Mouse (Mus musculus) kidney, embryonic 16.5 days (tissue): ENCODE data around the gene Arrb1. TPM values are rescaled to one million over a fixed set of nuclear protein-coding genes. Genes with fewer than 3 reads are reported as not detected.

Experiments used
- ATAC-seq: fragments of 200-750 bp; cut with Nextera tagmentation; 2 replicates; pipeline ENCODE4 v1.8.0; 2017; ENCODE audit warnings: moderate TSS enrichment; ENCODE audit not compliant: low FRiP score, low TSS enrichment
- H3K27ac ChIP-seq: fragments of 300-500 bp; sonication (generic); 2 replicates; pipeline ENCODE4 v1.5.1; 2014; ENCODE audit warnings: low read length
- H3K27me3 ChIP-seq: fragments of 300-500 bp; sonication (generic); 2 replicates; pipeline ENCODE4 v1.6.1; 2014; ENCODE audit warnings: low read length, control low read depth, mixed read lengths; ENCODE audit not compliant: insufficient read depth
- H3K36me3 ChIP-seq: fragments of 300-500 bp; sonication (generic); 2 replicates; pipeline ENCODE4 v1.6.1; 2014; ENCODE audit warnings: low read length, control low read depth, mixed read lengths; ENCODE audit not compliant: insufficient read depth
- H3K4me1 ChIP-seq: fragments of 300-500 bp; sonication (generic); 2 replicates; pipeline ENCODE4 v1.6.1; 2014; ENCODE audit warnings: low read length, control low read depth, mixed read lengths; ENCODE audit not compliant: insufficient read depth
- H3K4me2 ChIP-seq: fragments of 300-500 bp; sonication (generic); replicated peaks from 2 replicates; pipeline ENCODE4 v1.6.1; 2014; ENCODE audit warnings: low read depth, low read length
- H3K4me3 ChIP-seq: fragments of 300-500 bp; sonication (generic); 2 replicates; pipeline ENCODE4 v1.5.1; 2014; ENCODE audit warnings: mild to moderate bottlenecking, low read length
- H3K9ac ChIP-seq: fragments of 300-500 bp; sonication (generic); replicated peaks from 2 replicates; pipeline ENCODE4 v1.6.1; 2014; ENCODE audit warnings: low read length
- H3K9me3 ChIP-seq: fragments of 300-500 bp; sonication (generic); 2 replicates; pipeline ENCODE4 v1.6.1; 2016; ENCODE audit warnings: low read length, control low read depth
- WGBS: fragments of 180-500 bp; shearing (Covaris S2); extraction: QIAGEN DNeasy Blood & Tissue Kit; methylation state at CpG from one replicate; pipeline ENCODE4 v1.1.7; 2014; 5-methylcytosine and 5-hydroxymethylcytosine counted together
- polyA plus RNA-seq: library from polyadenylated mRNA; unstranded; fragments of >200 nt; fragmentation: Nextera tagmentation; extraction: Ambion mirVana; gene quantifications from 2 replicates; pipeline ENCODE4 v1.2.1, GENCODE M21; 2015

Gene Arrb1
- polyA plus RNA-seq, 1 experiment from 2014 or later, result 11.4 TPM

DNA sequence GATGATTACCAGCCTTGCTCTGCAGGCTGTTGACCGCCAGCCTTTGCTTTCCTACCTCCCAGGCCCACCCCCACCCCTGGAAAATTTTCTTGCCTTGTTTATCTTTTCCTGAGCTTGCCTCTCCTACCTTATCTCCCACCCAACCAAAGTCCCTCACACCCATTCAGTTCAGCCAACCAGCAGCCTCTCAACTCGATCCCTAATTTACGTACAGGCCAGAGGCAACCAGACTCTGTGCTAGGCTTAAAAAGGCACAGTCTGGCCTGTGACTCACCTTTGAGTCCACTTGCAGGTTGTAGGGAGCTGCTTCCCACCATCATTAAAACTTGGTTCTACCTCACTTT lies 18.5 kb upstream of the Arrb1 start:
- Histone ChIP-seq H3K9ac (no peak overlapping the region), H3K27me3 (no peaks in the 10 kb centered on the region), H3K36me3 (no peaks in the 10 kb centered on the region), H3K4me2 (no peak overlapping the region), H3K27ac (no peak overlapping the region), H3K9me3 (no peaks in the 10 kb centered on the region), H3K4me3 (no peak overlapping the region), H3K4me1 (no peaks in the 10 kb centered on the region; the same call in 1 of the 2 replicates)
- 73% methylated on average over 3 of the region's 3 CpGs for WGBS
- ATAC-seq, result no peak

- H3K4me3 ChIP-seq, result no peak overlapping the region
- H3K9ac ChIP-seq, result no peak overlapping the region
- H3K4me1 ChIP-seq, result peaks cover 7% of the 10 kb centered on the region; the same call in 1 of the 2 replicates
- no peak for ATAC-seq
- H3K9me3 ChIP-seq, result no peaks in the 10 kb centered on the region
- H3K27me3 ChIP-seq, result no peaks in the 10 kb centered on the region
- no peak overlapping the region for H3K4me2 ChIP-seq
- no peaks in the 10 kb centered on the region for H3K36me3 ChIP-seq
- 48% methylated on average over 4 of the region's 4 CpGs for WGBS
- peak overlapping the region; percentile 9; the same call in 1 of the 2 replicates for H3K27ac ChIP-seq
Observed at GRCm38 (mm10) chr7:99518954-99519644, 16.2 kb upstream of the Arrb1 start.

DNA sequence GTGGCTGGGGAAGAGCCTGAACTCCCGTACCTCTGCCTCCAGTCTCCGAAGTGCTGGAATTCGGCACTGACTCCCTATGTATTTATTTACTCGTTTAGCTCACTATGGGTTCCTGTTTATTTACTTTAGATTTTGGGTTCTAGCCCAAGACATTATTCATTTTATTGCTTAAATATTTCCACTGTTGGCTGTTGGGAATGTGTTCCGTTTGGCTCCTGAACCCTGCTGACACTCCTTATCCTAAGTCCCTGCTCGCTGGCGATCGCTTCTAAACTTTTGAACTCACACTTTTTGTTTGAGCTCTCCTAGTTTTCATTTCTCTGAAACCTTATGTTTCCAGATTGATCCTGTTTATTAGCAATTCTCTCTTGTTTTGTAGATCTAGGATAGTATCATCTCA lies 12.1 kb upstream of the Arrb1 start:
- Histone ChIP-seq H3K4me2 (no peak overlapping the region), H3K36me3 (no peaks in the 10 kb centered on the region), H3K27ac (no peak overlapping the region), H3K27me3 (no peaks in the 10 kb centered on the region), H3K9ac (no peak overlapping the region), H3K9me3 (no peaks in the 10 kb centered on the region), H3K4me1 (peaks cover 7% of the 10 kb centered on the region; the same call in 1 of the 2 replicates), H3K4me3 (no peak overlapping the region)
- no peak for ATAC-seq
- WGBS, result 53% methylated on average over 8 of the region's 8 CpGs

DNA sequence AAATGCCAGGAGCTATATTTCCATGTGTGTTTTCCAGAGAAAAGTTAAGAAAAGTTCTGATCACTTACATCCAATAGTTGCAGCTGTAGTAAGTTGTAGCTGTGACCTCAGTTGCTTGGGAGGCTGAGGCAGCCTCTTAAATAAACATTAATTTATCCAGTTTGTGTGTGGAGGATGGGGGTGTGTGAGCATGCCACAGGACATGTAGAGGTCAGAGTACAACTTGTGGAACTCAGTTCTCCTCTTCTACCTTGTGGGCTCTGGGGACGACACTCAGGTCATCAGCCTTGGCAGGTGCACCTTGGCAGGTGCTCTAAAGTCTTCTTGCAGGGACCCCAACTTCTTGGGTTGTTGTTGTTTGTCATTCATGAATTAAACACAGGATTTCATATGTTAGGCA lies 11.4 kb upstream of the Arrb1 start:
- 64% methylated on average over 1 of the region's 1 CpGs for WGBS
- H3K27ac ChIP-seq, result peak overlapping the region; percentile 32; the same call in 1 of the 2 replicates
- H3K4me3 ChIP-seq, result no peak overlapping the region

GRCm38 (mm10) chr7:99528547-99528946 lies 6.7 kb upstream of the Arrb1 start:
- no peak overlapping the region for H3K4me3 ChIP-seq
- H3K27ac ChIP-seq, result no peak overlapping the region
- no peak for ATAC-seq
- H3K27me3 ChIP-seq, result no peaks in the 10 kb centered on the region
- 32% methylated on average over 2 of the region's 2 CpGs for WGBS
- H3K9ac ChIP-seq, result no peak overlapping the region
- H3K36me3 ChIP-seq, result no peaks in the 10 kb centered on the region
- H3K9me3 ChIP-seq, result no peaks in the 10 kb centered on the region
- H3K4me2 ChIP-seq, result no peak overlapping the region
- peaks cover 24% of the 10 kb centered on the region for H3K4me1 ChIP-seq

More for the DNA sequence above, 11.4 kb upstream of the Arrb1 start:
- Histone ChIP-seq H3K9me3 (no peaks in the 10 kb centered on the region), H3K36me3 (no peaks in the 10 kb centered on the region), H3K4me2 (no peak overlapping the region), H3K27me3 (no peaks in the 10 kb centered on the region), H3K4me1 (peaks cover 8% of the 10 kb centered on the region; the same call in 1 of the 2 replicates), H3K9ac (no peak overlapping the region)
- no peak for ATAC-seq

GRCm38 (mm10) chr7:99529410-99529809 lies 5.9 kb upstream of the Arrb1 start:
- H3K4me1 ChIP-seq, result peaks cover 20% of the 10 kb centered on the region
- H3K36me3 ChIP-seq, result no peaks in the 10 kb centered on the region
- no peaks in the 10 kb centered on the region for H3K9me3 ChIP-seq
- no peak for ATAC-seq
- H3K27me3 ChIP-seq, result no peaks in the 10 kb centered on the region
- no peak overlapping the region for H3K4me3 ChIP-seq
- 29% methylated on average over 5 of the region's 5 CpGs for WGBS
- no peak overlapping the region for H3K9ac ChIP-seq
- no peak overlapping the region for H3K4me2 ChIP-seq
- H3K27ac ChIP-seq, result peak overlapping the region; percentile 57

GRCm38 (mm10) chr7:99531408-99531970 lies 3.8 kb upstream of the Arrb1 start:
- no peak overlapping the region for H3K4me3 ChIP-seq
- ATAC-seq, result no peak
- H3K4me1 ChIP-seq, result peaks cover 33% of the 10 kb centered on the region
- no peaks in the 10 kb centered on the region for H3K27me3 ChIP-seq
- no peaks in the 10 kb centered on the region for H3K9me3 ChIP-seq
- H3K36me3 ChIP-seq, result no peaks in the 10 kb centered on the region
- WGBS, result 83% methylated on average over 3 of the region's 3 CpGs
- no peak overlapping the region for H3K27ac ChIP-seq
- no peak overlapping the region for H3K4me2 ChIP-seq
- no peak overlapping the region for H3K9ac ChIP-seq

GRCm38 (mm10) chr7:99532526-99532925 lies 2.7 kb upstream of the Arrb1 start:
- H3K9me3 ChIP-seq, result no peaks in the 10 kb centered on the region
- no peak overlapping the region for H3K4me3 ChIP-seq
- H3K4me1 ChIP-seq, result peaks cover 43% of the 10 kb centered on the region
- WGBS, result 82% methylated on average over 4 of the region's 4 CpGs
- no peak for ATAC-seq
- H3K27ac ChIP-seq, result no peak overlapping the region
- H3K9ac ChIP-seq, result no peak overlapping the region
- H3K36me3 ChIP-seq, result no peaks in the 10 kb centered on the region
- no peaks in the 10 kb centered on the region for H3K27me3 ChIP-seq
- no peak overlapping the region for H3K4me2 ChIP-seq

DNA sequence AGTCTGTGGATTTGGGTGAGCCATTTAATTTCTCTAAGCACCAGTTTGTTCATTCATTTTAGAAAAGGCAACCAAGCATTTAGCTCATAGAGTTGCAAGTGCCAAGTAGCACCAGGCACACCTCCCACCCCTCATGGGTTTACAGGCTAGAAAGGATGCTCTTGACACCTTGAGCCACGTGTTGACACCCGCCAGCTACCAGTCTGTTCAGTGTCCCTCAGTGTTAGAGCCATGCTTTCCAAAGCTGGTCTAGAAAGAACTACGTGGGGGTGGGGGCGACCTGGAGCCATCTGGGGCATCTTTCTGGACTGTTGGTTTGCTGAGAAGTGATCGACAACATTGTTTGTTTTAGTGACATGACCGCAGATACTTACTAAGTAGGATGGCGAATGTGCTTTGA lies 1.7 kb upstream of the Arrb1 start:
- H3K4me2 ChIP-seq, result no peak overlapping the region
- H3K9ac ChIP-seq, result no peak overlapping the region
- WGBS, result 77% methylated on average over 7 of the region's 7 CpGs
- H3K27ac ChIP-seq, result no peak overlapping the region
- H3K36me3 ChIP-seq, result no peaks in the 10 kb centered on the region
- no peak for ATAC-seq
- H3K4me3 ChIP-seq, result no peak overlapping the region
- H3K27me3 ChIP-seq, result no peaks in the 10 kb centered on the region
- no peaks in the 10 kb centered on the region for H3K9me3 ChIP-seq
- peaks cover 50% of the 10 kb centered on the region for H3K4me1 ChIP-seq

- ATAC-seq, result no peak
- WGBS, result 48% methylated on average over 5 of the region's 5 CpGs
Observed at GRCm38 (mm10) chr7:99534501-99534900, 765 bp upstream of the Arrb1 start.

More at GRCm38 (mm10) chr7:99534501-99534900, 765 bp upstream of the Arrb1 start:
- H3K36me3 ChIP-seq, result no peaks in the 10 kb centered on the region
- no peaks in the 10 kb centered on the region for H3K27me3 ChIP-seq
- H3K27ac ChIP-seq, result peak overlapping the region; percentile 89; the same call in 1 of the 2 replicates
- H3K4me3 ChIP-seq, result peak overlapping the region; percentile 78
- peaks cover 51% of the 10 kb centered on the region for H3K4me1 ChIP-seq
- H3K9ac ChIP-seq, result peak overlapping the region; percentile 89; the same call in 1 of the 2 replicates
- H3K4me2 ChIP-seq, result peak overlapping the region; percentile 67
- no peaks in the 10 kb centered on the region for H3K9me3 ChIP-seq
